Mouse (Mus musculus): ENCODE results near the gene Npas1. TPM values are rescaled to one million over a fixed set of nuclear protein-coding genes. Genes with fewer than 3 reads are reported as not detected.

Npas1 gene
- polyA plus RNA-seq, 2 experiments = 0.03 to 0.15 TPM

DNA sequence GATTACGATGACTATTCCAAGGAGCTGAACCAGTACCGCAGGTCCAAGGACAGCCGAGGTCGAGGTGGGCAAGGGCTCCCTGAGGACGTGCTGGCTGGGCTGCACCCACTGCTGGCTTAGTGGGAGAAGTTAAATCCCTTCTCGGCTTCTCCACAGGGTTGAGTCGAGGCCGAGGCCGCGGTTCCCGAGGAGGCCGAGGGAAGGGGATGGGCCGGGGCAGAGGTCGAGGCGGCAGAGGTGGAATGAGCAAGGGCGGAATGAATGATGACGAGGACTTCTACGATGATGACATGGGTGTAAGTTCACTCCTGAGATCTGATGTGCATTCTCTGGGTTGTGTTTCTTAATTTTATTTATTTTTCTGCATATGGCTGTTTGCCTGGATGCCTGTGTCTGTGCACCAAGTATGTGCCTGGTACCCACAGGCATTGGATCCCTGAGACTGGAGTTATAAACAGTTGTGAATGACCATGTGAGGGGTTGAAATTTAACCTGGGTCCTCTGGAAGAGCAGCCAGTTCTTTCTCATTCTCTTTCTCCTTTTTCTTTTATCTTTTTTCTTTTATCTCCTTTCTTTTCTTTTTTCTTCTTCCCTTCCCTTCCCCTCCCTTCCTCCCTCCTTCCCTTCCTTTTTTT lies 55.2 kb downstream of the Npas1 start:
- no peak for TF ChIP-seq POLR2A (IDR thresholded peaks at IDR 0.05; ENCODE audit: borderline replicate concordance, extremely low read depth, insufficient read depth, insufficient read length)
- Histone ChIP-seq H3K9me3 (ENCODE audit: control insufficient read depth, low read length) (no peaks in the 10 kb centered on the region), H3K4me1 (ENCODE audit: control insufficient read depth, insufficient read depth, low read length) (no peaks in the 10 kb centered on the region), H3K4me2 (replicated peaks; ENCODE audit: low read depth, low read length, severe bottlenecking) (no peak overlapping the region), H3K27me3 (ENCODE audit: control insufficient read depth, insufficient read depth, low read length) (no peaks in the 10 kb centered on the region), H3K27ac (replicated peaks; ENCODE audit: low read depth, low read length) (no peak overlapping the region), H3K36me3 (ENCODE audit: control insufficient read depth, insufficient read depth, low read length) (peaks cover 97% of the 10 kb centered on the region), H3K9ac (ENCODE audit: low read depth, low read length, severe bottlenecking) (no peak overlapping the region), H3K4me3 (replicated peaks; ENCODE audit: low read length) (no peak overlapping the region)
- ATAC-seq (ENCODE audit: low FRiP score, low read depth) (no peak), DNase-seq (ENCODE audit: low spot score) (no peak)
- WGBS = 93% methylated on average over 18 of the region's 18 CpGs

DNA sequence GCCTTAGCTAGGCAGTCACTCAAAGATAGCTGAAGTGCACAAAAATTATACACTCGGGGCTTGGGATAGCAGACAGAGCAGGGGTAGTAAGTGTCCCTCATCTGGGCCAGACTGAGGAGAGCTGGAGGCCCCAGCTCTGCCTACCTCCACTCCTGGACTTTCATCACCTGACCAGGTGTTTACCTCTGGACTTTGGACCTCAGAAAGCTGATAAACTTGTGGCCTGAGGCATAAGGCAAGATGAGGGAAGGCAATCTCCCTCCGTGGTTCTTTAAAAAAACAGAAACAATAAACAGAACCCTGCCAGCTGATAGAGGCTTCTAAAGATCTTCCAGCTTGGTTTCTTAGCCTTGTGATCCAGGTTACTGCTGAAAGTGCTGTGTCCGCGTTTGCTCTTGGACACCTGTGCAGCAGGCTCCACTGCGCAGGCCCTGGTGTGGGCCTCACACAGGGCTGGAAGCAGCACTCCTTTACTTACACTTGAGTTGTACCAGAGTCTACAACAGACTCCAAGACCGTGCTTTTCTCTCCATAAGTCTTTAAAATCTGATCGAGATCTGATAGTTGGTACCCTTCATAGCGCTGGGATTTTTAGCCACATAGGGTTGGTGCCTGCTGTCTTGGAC lies 56.9 kb downstream of the Npas1 start:
- DNase-seq (ENCODE audit: low spot score) (no peak), ATAC-seq (ENCODE audit: low FRiP score, low read depth) (no peak)
- no peak overlapping the region for H3K9ac ChIP-seq (ENCODE audit: low read depth, low read length, severe bottlenecking)
- H3K9me3 ChIP-seq (ENCODE audit: control insufficient read depth, low read length) = no peaks in the 10 kb centered on the region
- H3K4me3 ChIP-seq (replicated peaks; ENCODE audit: low read length) = no peak overlapping the region
- H3K36me3 ChIP-seq (ENCODE audit: control insufficient read depth, insufficient read depth, low read length) = peaks cover 97% of the 10 kb centered on the region
- H3K27me3 ChIP-seq (ENCODE audit: control insufficient read depth, insufficient read depth, low read length) = no peaks in the 10 kb centered on the region
- no peak overlapping the region for H3K4me2 ChIP-seq (replicated peaks; ENCODE audit: low read depth, low read length, severe bottlenecking)
- WGBS = 94% methylated on average over 8 of the region's 8 CpGs
- H3K27ac ChIP-seq (replicated peaks; ENCODE audit: low read depth, low read length) = no peak overlapping the region
- TF ChIP-seq POLR2A (IDR thresholded peaks at IDR 0.05; ENCODE audit: borderline replicate concordance, extremely low read depth, insufficient read depth, insufficient read length) = no peak
- H3K4me1 ChIP-seq (ENCODE audit: control insufficient read depth, insufficient read depth, low read length) = no peaks in the 10 kb centered on the region

DNA sequence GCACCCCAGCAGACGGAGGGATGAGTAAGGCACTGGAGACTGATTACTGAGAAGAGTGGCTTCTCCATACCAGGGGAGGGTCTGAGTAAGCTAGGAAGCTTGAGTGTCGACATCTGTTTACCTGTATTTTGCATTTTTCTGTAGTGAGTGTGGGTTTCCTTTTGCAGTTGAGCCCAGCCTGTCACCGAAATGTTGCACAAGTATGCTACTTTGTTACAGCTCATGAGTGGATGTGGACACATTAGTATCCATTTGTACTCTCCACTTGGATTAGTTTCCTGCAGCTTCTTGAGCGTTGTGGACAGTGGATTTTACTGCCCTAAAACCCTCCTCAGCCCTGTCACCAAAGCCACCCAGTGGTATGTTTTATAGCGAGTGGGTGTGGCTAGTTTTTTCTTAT lies 58.8 kb downstream of the Npas1 start:
- Histone ChIP-seq H3K27ac (replicated peaks; ENCODE audit: low read depth, low read length) (no peak overlapping the region), H3K4me1 (ENCODE audit: control insufficient read depth, insufficient read depth, low read length) (no peaks in the 10 kb centered on the region), H3K36me3 (ENCODE audit: control insufficient read depth, insufficient read depth, low read length) (peaks cover 84% of the 10 kb centered on the region), H3K9ac (ENCODE audit: low read depth, low read length, severe bottlenecking) (no peak overlapping the region), H3K27me3 (ENCODE audit: control insufficient read depth, insufficient read depth, low read length) (no peaks in the 10 kb centered on the region), H3K4me3 (replicated peaks; ENCODE audit: low read length) (no peak overlapping the region), H3K4me2 (replicated peaks; ENCODE audit: low read depth, low read length, severe bottlenecking) (no peak overlapping the region), H3K9me3 (ENCODE audit: control insufficient read depth, low read length) (no peaks in the 10 kb centered on the region)
- 86% methylated on average over 5 of the region's 5 CpGs for WGBS
- ATAC-seq (ENCODE audit: low FRiP score, low read depth) (no peak), DNase-seq (ENCODE audit: low spot score) (no peak)
- no peak for TF ChIP-seq POLR2A (IDR thresholded peaks at IDR 0.05; ENCODE audit: borderline replicate concordance, extremely low read depth, insufficient read depth, insufficient read length)

DNA sequence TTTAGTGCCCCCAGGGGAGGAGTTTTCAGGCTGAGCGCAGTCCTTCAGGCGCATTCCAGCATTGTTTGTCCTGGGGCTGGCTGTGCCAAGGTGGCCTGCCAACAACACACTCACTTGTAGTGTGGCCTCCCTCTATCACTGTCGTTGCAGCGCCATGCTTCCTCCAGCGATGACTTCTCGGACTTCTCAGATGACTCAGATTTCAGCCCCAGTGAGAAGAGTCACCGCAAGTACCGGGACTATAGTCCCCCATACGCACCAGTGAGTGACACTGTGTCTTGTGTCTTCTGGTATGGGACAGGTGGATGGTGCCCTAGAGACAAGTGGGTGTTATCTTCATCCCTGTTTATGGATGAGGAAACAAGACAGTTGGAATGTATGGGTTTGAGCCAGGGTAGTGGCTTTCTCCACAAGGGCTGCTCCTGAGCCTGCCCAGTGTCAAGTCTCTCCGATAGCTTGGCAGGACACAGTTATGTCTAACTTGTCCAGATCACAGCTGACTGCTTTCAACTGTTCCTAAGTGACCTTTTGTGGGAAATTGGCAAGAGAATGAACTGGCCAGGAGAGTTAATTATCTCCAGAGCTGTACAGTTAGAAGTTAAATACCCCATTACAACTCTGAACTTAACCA lies 60.3 kb downstream of the Npas1 start:
- DNase-seq (ENCODE audit: low spot score) = no peak
- no peak overlapping the region for H3K4me3 ChIP-seq (replicated peaks; ENCODE audit: low read length)
- H3K4me1 ChIP-seq (ENCODE audit: control insufficient read depth, insufficient read depth, low read length) = no peaks in the 10 kb centered on the region
- H3K36me3 ChIP-seq (ENCODE audit: control insufficient read depth, insufficient read depth, low read length) = peaks cover 78% of the 10 kb centered on the region
- H3K27me3 ChIP-seq (ENCODE audit: control insufficient read depth, insufficient read depth, low read length) = no peaks in the 10 kb centered on the region
- H3K4me2 ChIP-seq (replicated peaks; ENCODE audit: low read depth, low read length, severe bottlenecking) = no peak overlapping the region
- H3K9ac ChIP-seq (ENCODE audit: low read depth, low read length, severe bottlenecking) = no peak overlapping the region
- H3K9me3 ChIP-seq (ENCODE audit: control insufficient read depth, low read length) = no peaks in the 10 kb centered on the region
- no peak overlapping the region for H3K27ac ChIP-seq (replicated peaks; ENCODE audit: low read depth, low read length)
- WGBS = 91% methylated on average over 10 of the region's 10 CpGs
- no peak for ATAC-seq (ENCODE audit: low FRiP score, low read depth)
- no peak for TF ChIP-seq POLR2A (IDR thresholded peaks at IDR 0.05; ENCODE audit: borderline replicate concordance, extremely low read depth, insufficient read depth, insufficient read length)

DNA sequence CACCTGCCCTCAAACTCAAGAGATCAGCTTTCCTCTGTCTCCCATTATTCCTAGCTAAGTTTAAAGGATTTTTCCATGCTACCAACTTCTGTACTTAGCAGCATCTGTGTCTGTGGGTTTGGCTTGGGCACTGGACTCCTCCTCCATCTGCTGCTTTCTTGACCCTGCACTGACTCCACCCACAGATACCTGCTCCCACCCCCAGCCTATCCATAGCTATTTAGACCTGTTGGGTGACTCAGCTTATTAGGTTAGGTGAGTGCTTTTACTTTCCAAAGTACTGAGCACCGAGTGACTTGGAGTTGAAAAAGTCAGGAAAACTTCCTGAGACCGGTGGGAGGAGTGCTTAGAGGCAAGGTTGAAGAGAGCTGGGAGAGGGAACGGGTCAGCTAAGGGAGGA lies 62.1 kb downstream of the Npas1 start:
- Histone ChIP-seq H3K27ac (replicated peaks; ENCODE audit: low read depth, low read length) (no peak overlapping the region), H3K9ac (ENCODE audit: low read depth, low read length, severe bottlenecking) (no peak overlapping the region), H3K9me3 (ENCODE audit: control insufficient read depth, low read length) (no peaks in the 10 kb centered on the region), H3K4me1 (ENCODE audit: control insufficient read depth, insufficient read depth, low read length) (no peaks in the 10 kb centered on the region), H3K36me3 (ENCODE audit: control insufficient read depth, insufficient read depth, low read length) (peaks cover 70% of the 10 kb centered on the region), H3K27me3 (ENCODE audit: control insufficient read depth, insufficient read depth, low read length) (no peaks in the 10 kb centered on the region), H3K4me2 (replicated peaks; ENCODE audit: low read depth, low read length, severe bottlenecking) (no peak overlapping the region), H3K4me3 (replicated peaks; ENCODE audit: low read length) (no peak overlapping the region)
- TF ChIP-seq POLR2A (IDR thresholded peaks at IDR 0.05; ENCODE audit: borderline replicate concordance, extremely low read depth, insufficient read depth, insufficient read length) = no peak
- ATAC-seq (ENCODE audit: low FRiP score, low read depth) (no peak), DNase-seq (ENCODE audit: low spot score) (no peak)
- WGBS = 88% methylated on average over 3 of the region's 3 CpGs

All from limb, embryonic 14.5 days (tissue).